ENCODE assay signal across 8 mouse cellular contexts in genomic region chr1:55736054-55736740, GRCm38 (mm10).
DNase-seq lines count a peak whose midpoint lies in the region; ATAC-seq lines count a peak whose summit lies in the region.

No protein-coding gene starts in this region.

- WGBS in embryonic facial prominence, embryonic 10.5 days: 86% methylated on average over 14 of the region's 14 CpGs
- 81% methylated on average over 14 of the region's 14 CpGs for WGBS in kidney, embryonic 15.5 days
- WGBS in liver, embryonic 11.5 days: 86% methylated on average over 14 of the region's 14 CpGs
- 84% methylated on average over 14 of the region's 14 CpGs for WGBS in neural tube, embryonic 12.5 days

- DNase-seq in 416B (ENCODE audit: low read depth): peak; percentile 51
- peak; percentile 94 for DNase-seq in adrenal gland, postnatal 14 days
- peak; percentile 83 for DNase-seq in embryonic facial prominence, embryonic 10.5 days (ENCODE audit: low spot score)
- DNase-seq in heart, adult 9 months (ENCODE audit: low spot score in 2 of 2): peak; percentile 31 to 65
- DNase-seq in liver, embryonic 11.5 days (ENCODE audit: low spot score): peak; percentile 70
- DNase-seq in testis, postnatal 10 days (ENCODE audit: low spot score): peak; percentile 92

- no peak overlapping the region for H3K9ac ChIP-seq in kidney, embryonic 15.5 days
- H3K9ac ChIP-seq in liver, embryonic 11.5 days (ENCODE audit: low read depth, low read length): no peak overlapping the region
- H3K9ac ChIP-seq in neural tube, embryonic 12.5 days: no peak overlapping the region

- no peaks in the 10 kb centered on the region for H3K4me1 ChIP-seq in embryonic facial prominence, embryonic 10.5 days
- H3K4me1 ChIP-seq in kidney, embryonic 15.5 days: peaks cover 29% of the 10 kb centered on the region
- no peaks in the 10 kb centered on the region for H3K4me1 ChIP-seq in liver, embryonic 11.5 days (replicated peaks; ENCODE audit: control insufficient read depth, insufficient read depth, low read length)
- no peaks in the 10 kb centered on the region for H3K4me1 ChIP-seq in neural tube, embryonic 12.5 days

- no peak overlapping the region for H3K4me3 ChIP-seq in embryonic facial prominence, embryonic 10.5 days
- H3K4me3 ChIP-seq in kidney, embryonic 15.5 days (replicated peaks): no peak overlapping the region
- no peak overlapping the region for H3K4me3 ChIP-seq in liver, embryonic 11.5 days (ENCODE audit: low read depth, low read length)
- no peak overlapping the region for H3K4me3 ChIP-seq in neural tube, embryonic 12.5 days

- H3K9me3 ChIP-seq in embryonic facial prominence, embryonic 10.5 days: no peaks in the 10 kb centered on the region
- no peaks in the 10 kb centered on the region for H3K9me3 ChIP-seq in kidney, embryonic 15.5 days (replicated peaks)
- no peaks in the 10 kb centered on the region for H3K9me3 ChIP-seq in liver, embryonic 11.5 days (ENCODE audit: control insufficient read depth, low read length)
- H3K9me3 ChIP-seq in neural tube, embryonic 12.5 days: no peaks in the 10 kb centered on the region

- H3K4me2 ChIP-seq in kidney, embryonic 15.5 days: no peak overlapping the region
- H3K4me2 ChIP-seq in liver, embryonic 11.5 days: no peak overlapping the region
- H3K4me2 ChIP-seq in neural tube, embryonic 12.5 days (replicated peaks): no peak overlapping the region

- peaks cover 19% of the 10 kb centered on the region for H3K27me3 ChIP-seq in embryonic facial prominence, embryonic 10.5 days (replicated peaks; ENCODE audit: low read depth, poor library complexity, severe bottlenecking)
- no peaks in the 10 kb centered on the region for H3K27me3 ChIP-seq in kidney, embryonic 15.5 days
- no peaks in the 10 kb centered on the region for H3K27me3 ChIP-seq in liver, embryonic 11.5 days (replicated peaks; ENCODE audit: control insufficient read depth, insufficient read depth, low read length)
- no peaks in the 10 kb centered on the region for H3K27me3 ChIP-seq in neural tube, embryonic 12.5 days (replicated peaks)

- H3K27ac ChIP-seq in embryonic facial prominence, embryonic 10.5 days (replicated peaks): no peak overlapping the region
- no peak overlapping the region for H3K27ac ChIP-seq in kidney, embryonic 15.5 days
- no peak overlapping the region for H3K27ac ChIP-seq in liver, embryonic 11.5 days (ENCODE audit: low read depth, low read length)
- H3K27ac ChIP-seq in neural tube, embryonic 12.5 days: no peak overlapping the region

- ATAC-seq in kidney, embryonic 15.5 days (replicated peaks; ENCODE audit: low FRiP score): peak; percentile 83
- no peak for ATAC-seq in liver, embryonic 11.5 days (replicated peaks; ENCODE audit: low FRiP score)
- peak; percentile 75 for ATAC-seq in neural tube, embryonic 12.5 days (ENCODE audit: low FRiP score, low read depth)

- H3K36me3 ChIP-seq in embryonic facial prominence, embryonic 10.5 days (replicated peaks): no peaks in the 10 kb centered on the region
- no peaks in the 10 kb centered on the region for H3K36me3 ChIP-seq in kidney, embryonic 15.5 days
- no peaks in the 10 kb centered on the region for H3K36me3 ChIP-seq in liver, embryonic 11.5 days (ENCODE audit: control insufficient read depth, insufficient read depth, low read length)
- H3K36me3 ChIP-seq in neural tube, embryonic 12.5 days: no peaks in the 10 kb centered on the region
